Mouse (Mus musculus) forebrain, embryonic 11.5 days (tissue): ENCODE data around the gene Npnt. TPM values are rescaled to one million over a fixed set of nuclear protein-coding genes. Genes with fewer than 3 reads are reported as not detected.

ENCODE experiments used
- ATAC-seq: fragments of 200-750 bp; cut with Nextera tagmentation; replicated peaks from 2 replicates; pipeline ENCODE4 v1.8.0; 2017; ENCODE audit warnings: moderate TSS enrichment; ENCODE audit not compliant: low FRiP score
- DNase-seq: peaks from one replicate; pipeline ENCODE4 v3.0.0-alpha.2; 2017; ENCODE audit warnings: low spot score
- H3K27ac ChIP-seq: fragments of 300-500 bp; sonication (generic); 2 replicates; pipeline ENCODE4 v1.5.1; 2014; ENCODE audit warnings: low read depth, low read length
- H3K27me3 ChIP-seq: fragments of 300-500 bp; sonication (generic); 2 replicates; pipeline ENCODE4 v1.6.1; 2014; ENCODE audit warnings: mild to moderate bottlenecking, low read length, mixed read lengths; ENCODE audit not compliant: control insufficient read depth, insufficient read depth
- H3K36me3 ChIP-seq: fragments of 300-500 bp; sonication (generic); 2 replicates; pipeline ENCODE4 v1.6.1; 2014; ENCODE audit warnings: mild to moderate bottlenecking, low read length, moderate library complexity, mixed read lengths; ENCODE audit not compliant: control insufficient read depth, insufficient read depth
- H3K4me1 ChIP-seq: fragments of 300-500 bp; sonication (generic); replicated peaks from 2 replicates; pipeline ENCODE4 v1.6.1; 2014; ENCODE audit warnings: low read length, mixed read lengths; ENCODE audit not compliant: control insufficient read depth, insufficient read depth
- H3K4me2 ChIP-seq: fragments of 300-500 bp; sonication (generic); 2 replicates; pipeline ENCODE4 v1.6.1; 2014; ENCODE audit warnings: low read depth, mild to moderate bottlenecking, low read length, moderate library complexity, mixed read lengths; ENCODE audit not compliant: severe bottlenecking
- H3K4me3 ChIP-seq: fragments of 300-500 bp; sonication (generic); 2 replicates; pipeline ENCODE4 v1.5.1; 2014; ENCODE audit warnings: low read depth, low read length
- H3K9ac ChIP-seq: fragments of 300-500 bp; sonication (generic); 2 replicates; pipeline ENCODE4 v1.6.1; 2014; ENCODE audit warnings: low read length
- H3K9me3 ChIP-seq: fragments of 300-500 bp; sonication (generic); 2 replicates; pipeline ENCODE4 v1.6.1; 2016; ENCODE audit warnings: low read length, mixed read lengths; ENCODE audit not compliant: control insufficient read depth
- WGBS: fragments of 180-500 bp; shearing (Covaris S2); extraction: QIAGEN DNeasy Blood & Tissue Kit; methylation state at CpG from one replicate; pipeline ENCODE4 v1.1.7; 2014; 5-methylcytosine and 5-hydroxymethylcytosine counted together
- polyA plus RNA-seq: library from polyadenylated mRNA; unstranded; fragments of >200 nt; fragmentation: Nextera tagmentation; extraction: Ambion mirVana; gene quantifications from 2 replicates; pipeline ENCODE4 v1.2.1, GENCODE M21; 2014

Gene Npnt
- polyA plus RNA-seq, 1 experiment from 2014 or later = 6.8 TPM

DNA sequence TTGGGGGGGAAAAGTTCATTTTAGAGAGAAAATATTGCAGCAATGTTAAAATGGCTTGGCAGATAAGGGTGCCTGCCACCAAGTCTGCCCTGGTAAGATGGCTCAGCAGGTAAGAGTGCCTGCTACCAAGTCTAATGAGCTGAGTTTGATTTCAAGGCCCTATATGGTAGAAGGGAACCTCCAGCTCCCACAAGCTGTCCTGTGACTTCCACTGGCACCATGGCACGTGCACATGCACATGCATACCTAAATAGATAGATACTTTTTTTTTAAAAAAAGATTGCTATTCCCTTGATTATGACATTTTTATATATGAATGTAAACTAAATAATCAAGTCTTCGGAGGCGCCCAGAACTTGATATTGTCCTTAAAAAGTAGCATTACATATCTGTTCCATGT lies 30.3 kb downstream of the Npnt start:
- no peaks in the 10 kb centered on the region for H3K36me3 ChIP-seq
- no peak overlapping the region for H3K4me2 ChIP-seq
- no peaks in the 10 kb centered on the region for H3K27me3 ChIP-seq
- H3K4me3 ChIP-seq = no peak overlapping the region
- no peaks in the 10 kb centered on the region for H3K4me1 ChIP-seq
- no peaks in the 10 kb centered on the region for H3K9me3 ChIP-seq
- no peak overlapping the region for H3K9ac ChIP-seq
- no peak for DNase-seq
- no peak for ATAC-seq
- 83% methylated on average over 3 of the region's 3 CpGs for WGBS
- no peak overlapping the region for H3K27ac ChIP-seq

GRCm38 (mm10) chr3:132919240-132919639 lies 30.9 kb downstream of the Npnt start:
- H3K4me3 ChIP-seq = no peak overlapping the region
- no peaks in the 10 kb centered on the region for H3K4me1 ChIP-seq
- H3K27me3 ChIP-seq = no peaks in the 10 kb centered on the region
- no peak overlapping the region for H3K9ac ChIP-seq
- H3K27ac ChIP-seq = no peak overlapping the region
- 91% methylated on average over 11 of the region's 11 CpGs for WGBS
- H3K4me2 ChIP-seq = no peak overlapping the region
- ATAC-seq (no peak), DNase-seq (no peak)
- H3K36me3 ChIP-seq = no peaks in the 10 kb centered on the region
- H3K9me3 ChIP-seq = no peaks in the 10 kb centered on the region

- Histone ChIP-seq H3K4me2 (no peak overlapping the region), H3K27ac (no peak overlapping the region), H3K27me3 (no peaks in the 10 kb centered on the region), H3K9me3 (no peaks in the 10 kb centered on the region), H3K4me3 (no peak overlapping the region), H3K9ac (no peak overlapping the region), H3K4me1 (no peaks in the 10 kb centered on the region), H3K36me3 (no peaks in the 10 kb centered on the region)
- DNase-seq (no peak), ATAC-seq (no peak)
- WGBS = 90% methylated on average over 9 of the region's 9 CpGs
Measured at GRCm38 (mm10) chr3:132917356-132918090, 32.6 kb downstream of the Npnt start.

DNA sequence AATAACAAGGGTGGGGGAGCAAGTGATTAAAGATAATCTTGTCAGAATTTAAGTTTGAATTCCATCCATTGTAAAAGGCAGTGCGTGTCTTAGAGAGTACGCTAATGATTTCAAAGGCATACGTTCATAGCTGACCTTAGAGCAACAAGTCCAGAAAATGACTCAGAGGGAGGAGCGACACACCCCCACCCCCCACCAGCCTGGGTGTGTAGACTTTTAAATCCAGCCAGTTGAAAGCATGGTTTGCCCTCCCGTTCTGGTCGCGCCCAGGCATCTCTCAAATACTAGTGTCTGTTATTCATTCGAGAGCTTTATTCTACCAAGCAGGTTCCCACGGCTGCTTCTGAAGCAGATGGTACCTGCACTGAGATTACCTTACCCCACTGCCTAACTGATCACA lies 34.4 kb downstream of the Npnt start:
- no peak overlapping the region for H3K27ac ChIP-seq
- no peaks in the 10 kb centered on the region for H3K9me3 ChIP-seq
- H3K4me1 ChIP-seq = no peaks in the 10 kb centered on the region
- H3K27me3 ChIP-seq = no peaks in the 10 kb centered on the region
- no peak overlapping the region for H3K4me2 ChIP-seq
- no peak overlapping the region for H3K9ac ChIP-seq
- DNase-seq = no peak
- 76% methylated on average over 9 of the region's 9 CpGs for WGBS
- H3K4me3 ChIP-seq = no peak overlapping the region
- no peaks in the 10 kb centered on the region for H3K36me3 ChIP-seq
- no peak for ATAC-seq

DNA sequence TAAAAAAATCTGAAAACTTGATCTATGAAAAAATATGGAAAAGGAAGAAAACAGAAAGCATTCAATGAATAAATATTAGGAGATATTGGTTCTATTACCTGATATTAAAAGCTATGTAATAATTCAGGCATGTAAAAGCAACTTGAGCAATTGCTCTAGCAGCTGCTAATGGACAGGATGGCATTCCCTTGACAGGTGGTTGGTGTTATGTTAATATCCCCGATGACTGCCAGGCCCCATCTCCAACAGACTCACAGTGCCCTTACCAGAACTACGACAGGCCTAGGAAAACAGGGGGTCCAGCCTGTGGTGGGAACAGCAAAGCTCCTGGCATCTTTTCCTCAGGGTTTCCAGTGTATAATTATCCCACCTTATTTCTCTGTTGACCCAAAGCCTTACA lies 37.7 kb downstream of the Npnt start:
- H3K27me3 ChIP-seq = no peaks in the 10 kb centered on the region
- H3K9ac ChIP-seq = no peak overlapping the region
- H3K36me3 ChIP-seq = no peaks in the 10 kb centered on the region
- no peak overlapping the region for H3K27ac ChIP-seq
- no peak overlapping the region for H3K4me2 ChIP-seq
- WGBS = 85% methylated on average over 2 of the region's 2 CpGs
- ATAC-seq (no peak), DNase-seq (no peak)
- H3K4me1 ChIP-seq = 0 out of 2 replicates have a peak, but pooled peaks cover 2% of the 10 kb centered on the region
- H3K9me3 ChIP-seq = no peaks in the 10 kb centered on the region
- no peak overlapping the region for H3K4me3 ChIP-seq

DNA sequence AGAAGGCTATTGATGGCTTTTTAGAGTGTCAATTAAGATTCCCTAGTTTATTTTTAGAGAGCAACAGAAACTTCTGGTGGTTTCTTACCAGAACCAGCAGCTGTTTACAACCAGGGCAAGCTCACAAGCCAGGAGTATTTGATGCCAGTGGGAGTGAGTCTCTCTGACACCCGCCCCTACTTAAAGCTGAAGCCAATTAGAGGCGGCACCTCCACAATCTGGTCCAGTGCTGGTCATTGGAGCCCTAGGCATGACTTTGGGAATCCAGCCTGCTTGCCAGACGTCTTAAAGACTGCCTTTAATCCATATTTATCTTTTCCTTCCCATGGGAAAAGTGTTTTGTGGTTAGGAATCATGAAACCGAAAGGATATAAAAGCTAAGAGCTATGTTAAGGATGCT lies 38.4 kb downstream of the Npnt start:
- H3K9me3 ChIP-seq = no peaks in the 10 kb centered on the region
- no peaks in the 10 kb centered on the region for H3K27me3 ChIP-seq
- no peak overlapping the region for H3K4me3 ChIP-seq
- no peak overlapping the region for H3K4me2 ChIP-seq
- 65% methylated on average over 4 of the region's 4 CpGs for WGBS
- H3K27ac ChIP-seq = no peak overlapping the region
- no peak overlapping the region for H3K9ac ChIP-seq
- H3K4me1 ChIP-seq = 0 out of 2 replicates have a peak, but pooled peaks cover 2% of the 10 kb centered on the region
- ATAC-seq = no peak
- no peak for DNase-seq
- H3K36me3 ChIP-seq = no peaks in the 10 kb centered on the region

- H3K27me3 ChIP-seq = no peaks in the 10 kb centered on the region
- H3K4me3 ChIP-seq = no peak overlapping the region
- ATAC-seq (no peak), DNase-seq (no peak)
- H3K36me3 ChIP-seq = no peaks in the 10 kb centered on the region
- H3K9me3 ChIP-seq = no peaks in the 10 kb centered on the region
- no peak overlapping the region for H3K27ac ChIP-seq
- H3K4me2 ChIP-seq = no peak overlapping the region
- H3K9ac ChIP-seq = no peak overlapping the region
- H3K4me1 ChIP-seq = 0 out of 2 replicates have a peak, but pooled peaks cover 2% of the 10 kb centered on the region
- WGBS = 68% methylated on average over 5 of the region's 5 CpGs
Measured at GRCm38 (mm10) chr3:132910727-132911126, 39.4 kb downstream of the Npnt start.

DNA sequence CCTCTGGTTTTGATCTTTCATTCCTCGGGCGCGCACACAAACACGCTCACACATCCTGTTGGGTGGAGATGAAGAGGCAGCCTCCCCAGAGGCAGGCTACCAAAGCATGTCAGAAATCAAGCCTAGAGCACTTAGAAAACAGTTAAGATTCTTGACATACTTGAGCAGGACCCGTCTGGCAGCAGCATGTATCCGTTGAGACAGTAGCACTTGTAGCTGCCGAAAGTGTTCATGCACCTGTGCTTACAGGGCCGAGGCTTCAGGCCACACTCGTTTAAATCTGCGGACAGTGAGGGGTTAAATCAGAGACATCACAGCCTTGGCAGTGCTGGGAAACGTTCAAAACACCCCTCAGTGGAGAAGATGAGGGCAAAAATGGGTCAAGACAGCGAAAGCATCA lies 40.4 kb downstream of the Npnt start:
- Histone ChIP-seq H3K4me2 (no peak overlapping the region), H3K27ac (no peak overlapping the region), H3K4me3 (no peak overlapping the region), H3K9me3 (no peaks in the 10 kb centered on the region), H3K4me1 (0 out of 2 replicates have a peak, but pooled peaks cover 2% of the 10 kb centered on the region), H3K27me3 (no peaks in the 10 kb centered on the region), H3K36me3 (no peaks in the 10 kb centered on the region), H3K9ac (no peak overlapping the region)
- DNase-seq (no peak), ATAC-seq (no peak)
- 70% methylated on average over 12 of the region's 12 CpGs for WGBS
